Mouse (Mus musculus): ENCODE measurements around the gene Olfr213. TPM values are rescaled to one million over a fixed set of nuclear protein-coding genes. Genes with fewer than 3 reads are reported as not detected.
"Not testable (repeated sequence)": the region's sequence is repeated elsewhere in the genome, so short reads cannot be mapped to it uniquely, and the experiment has no call there.

Gene Olfr213
- not detected in 2 replicates for polyA plus RNA-seq (2014; fragmentation: Nextera tagmentation; extraction: Ambion mirVana)

- Histone ChIP-seq H3K36me3 (ENCODE audit: control insufficient read depth, insufficient read depth, low read length) (no peaks in the 10 kb centered on the region), H3K27ac (replicated peaks; ENCODE audit: low read depth, low read length) (no peak within 1 kb of the TSS), H3K4me2 (ENCODE audit: low read depth, severe bottlenecking) (no peak within 1 kb of the TSS), H3K4me3 (ENCODE audit: low read depth, low read length) (no peak within 1 kb of the TSS), H3K4me1 (ENCODE audit: control insufficient read depth, insufficient read depth, low read length) (no peaks in the 10 kb centered on the region), H3K9ac (ENCODE audit: low read length) (no peak within 1 kb of the TSS), H3K9me3 (ENCODE audit: control insufficient read depth, low read length) (no peaks in the 10 kb centered on the region), H3K27me3 (ENCODE audit: control insufficient read depth, insufficient read depth, low read length) (no peaks in the 10 kb centered on the region)
- ATAC-seq (ENCODE audit: insufficient number of reproducible peaks, low FRiP score, low TSS enrichment, low read depth) (no peak), DNase-seq (ENCODE audit: low spot score) (no peak)
- WGBS = 90% methylated on average over 1 of the region's 1 CpGs
These were observed at the start of gene Olfr213 for GRCm38 (mm10) chr6:116538156-116538555. Olfr213 (plus strand) TSS chr6:116538456.

- H3K4me3 ChIP-seq (ENCODE audit: low read depth, low read length) = no peak within 1 kb of the TSS
- no peaks in the 10 kb centered on the region for H3K9me3 ChIP-seq (ENCODE audit: control insufficient read depth, low read length)
- no peak within 1 kb of the TSS for H3K4me2 ChIP-seq (ENCODE audit: low read depth, severe bottlenecking)
- no peaks in the 10 kb centered on the region for H3K4me1 ChIP-seq (ENCODE audit: control insufficient read depth, insufficient read depth, low read length)
- ATAC-seq (ENCODE audit: insufficient number of reproducible peaks, low FRiP score, low TSS enrichment, low read depth) (no peak), DNase-seq (ENCODE audit: low spot score) (no peak)
- no peak within 1 kb of the TSS for H3K27ac ChIP-seq (replicated peaks; ENCODE audit: low read depth, low read length)
- H3K27me3 ChIP-seq (ENCODE audit: control insufficient read depth, insufficient read depth, low read length) = no peaks in the 10 kb centered on the region
- no peak within 1 kb of the TSS for H3K9ac ChIP-seq (ENCODE audit: low read length)
- no peaks in the 10 kb centered on the region for H3K36me3 ChIP-seq (ENCODE audit: control insufficient read depth, insufficient read depth, low read length)
- 71% methylated on average over 4 of the region's 4 CpGs for WGBS
These were observed 49.5 kb upstream of the Olfr213 start, which contains the start of gene Olfr211 for GRCm38 (mm10) chr6:116488791-116489190. Olfr211 (plus strand) TSS chr6:116489091.

GRCm38 (mm10) chr6:116493742-116494141, 44.5 kb upstream of the Olfr213 start:
- Histone ChIP-seq H3K36me3 (ENCODE audit: control insufficient read depth, insufficient read depth, low read length) (no peaks in the 10 kb centered on the region), H3K27me3 (ENCODE audit: control insufficient read depth, insufficient read depth, low read length) (no peaks in the 10 kb centered on the region), H3K4me2 (ENCODE audit: low read depth, severe bottlenecking) (no peak overlapping the region), H3K9me3 (ENCODE audit: control insufficient read depth, low read length) (no peaks in the 10 kb centered on the region), H3K4me3 (ENCODE audit: low read depth, low read length) (no peak overlapping the region), H3K4me1 (ENCODE audit: control insufficient read depth, insufficient read depth, low read length) (no peaks in the 10 kb centered on the region), H3K27ac (replicated peaks; ENCODE audit: low read depth, low read length) (no peak overlapping the region), H3K9ac (ENCODE audit: low read length) (no peak overlapping the region)
- ATAC-seq (ENCODE audit: insufficient number of reproducible peaks, low FRiP score, low TSS enrichment, low read depth) = no peak
- no peak for DNase-seq (ENCODE audit: low spot score)
- 88% methylated on average over 5 of the region's 5 CpGs for WGBS

- Histone ChIP-seq H3K27ac (replicated peaks; ENCODE audit: low read depth, low read length) (no peak overlapping the region), H3K4me2 (ENCODE audit: low read depth, severe bottlenecking) (no peak overlapping the region), H3K27me3 (ENCODE audit: control insufficient read depth, insufficient read depth, low read length) (no peaks in the 10 kb centered on the region), H3K9me3 (ENCODE audit: control insufficient read depth, low read length) (no peaks in the 10 kb centered on the region), H3K4me3 (ENCODE audit: low read depth, low read length) (no peak overlapping the region), H3K4me1 (ENCODE audit: control insufficient read depth, insufficient read depth, low read length) (no peaks in the 10 kb centered on the region), H3K36me3 (ENCODE audit: control insufficient read depth, insufficient read depth, low read length) (no peaks in the 10 kb centered on the region), H3K9ac (ENCODE audit: low read length) (no peak overlapping the region)
- 80% methylated on average over 1 of the region's 1 CpGs for WGBS
- DNase-seq (ENCODE audit: low spot score) (no peak), ATAC-seq (ENCODE audit: insufficient number of reproducible peaks, low FRiP score, low TSS enrichment, low read depth) (no peak)
These were observed 42.3 kb upstream of the Olfr213 start for GRCm38 (mm10) chr6:116495960-116496359.

GRCm38 (mm10) chr6:116506302-116507003, 31.8 kb upstream of the Olfr213 start, which contains the start of gene Olfr212:
Olfr212 (plus strand) TSS chr6:116506516.
- ATAC-seq (ENCODE audit: insufficient number of reproducible peaks, low FRiP score, low TSS enrichment, low read depth); H3K27ac ChIP-seq (replicated peaks; ENCODE audit: low read depth, low read length); H3K36me3 ChIP-seq (ENCODE audit: control insufficient read depth, insufficient read depth, low read length); H3K9me3 ChIP-seq (ENCODE audit: control insufficient read depth, low read length); H3K4me3 ChIP-seq (ENCODE audit: low read depth, low read length); DNase-seq (ENCODE audit: low spot score); H3K4me1 ChIP-seq (ENCODE audit: control insufficient read depth, insufficient read depth, low read length); H3K9ac ChIP-seq (ENCODE audit: low read length); H3K27me3 ChIP-seq (ENCODE audit: control insufficient read depth, insufficient read depth, low read length); H3K4me2 ChIP-seq (ENCODE audit: low read depth, severe bottlenecking): not testable (repeated sequence)
- WGBS = 89% methylated on average over 19 of the region's 20 CpGs

- no peak overlapping the region for H3K9ac ChIP-seq (ENCODE audit: low read length)
- DNase-seq (ENCODE audit: low spot score) = no peak
- no peak overlapping the region for H3K27ac ChIP-seq (replicated peaks; ENCODE audit: low read depth, low read length)
- no peak overlapping the region for H3K4me2 ChIP-seq (ENCODE audit: low read depth, severe bottlenecking)
- H3K9me3 ChIP-seq (ENCODE audit: control insufficient read depth, low read length) = no peaks in the 10 kb centered on the region
- no peaks in the 10 kb centered on the region for H3K36me3 ChIP-seq (ENCODE audit: control insufficient read depth, insufficient read depth, low read length)
- H3K27me3 ChIP-seq (ENCODE audit: control insufficient read depth, insufficient read depth, low read length) = no peaks in the 10 kb centered on the region
- H3K4me3 ChIP-seq (ENCODE audit: low read depth, low read length) = no peak overlapping the region
- no peaks in the 10 kb centered on the region for H3K4me1 ChIP-seq (ENCODE audit: control insufficient read depth, insufficient read depth, low read length)
- no peak for ATAC-seq (ENCODE audit: insufficient number of reproducible peaks, low FRiP score, low TSS enrichment, low read depth)
These were observed 23.4 kb upstream of the Olfr213 start for GRCm38 (mm10) chr6:116514832-116515231.

- H3K9me3 ChIP-seq (ENCODE audit: control insufficient read depth, low read length) = no peaks in the 10 kb centered on the region
- no peaks in the 10 kb centered on the region for H3K4me1 ChIP-seq (ENCODE audit: control insufficient read depth, insufficient read depth, low read length)
- DNase-seq (ENCODE audit: low spot score) = no peak
- H3K36me3 ChIP-seq (ENCODE audit: control insufficient read depth, insufficient read depth, low read length) = no peaks in the 10 kb centered on the region
- H3K4me3 ChIP-seq (ENCODE audit: low read depth, low read length) = no peak overlapping the region
- ATAC-seq (ENCODE audit: insufficient number of reproducible peaks, low FRiP score, low TSS enrichment, low read depth) = no peak
- H3K9ac ChIP-seq (ENCODE audit: low read length) = no peak overlapping the region
- H3K27me3 ChIP-seq (ENCODE audit: control insufficient read depth, insufficient read depth, low read length) = no peaks in the 10 kb centered on the region
- H3K4me2 ChIP-seq (ENCODE audit: low read depth, severe bottlenecking) = no peak overlapping the region
- H3K27ac ChIP-seq (replicated peaks; ENCODE audit: low read depth, low read length) = no peak overlapping the region
- WGBS = 90% methylated on average over 2 of the region's 2 CpGs
These were observed 4.2 kb downstream of the Olfr213 start for GRCm38 (mm10) chr6:116542500-116542899.

- DNase-seq (ENCODE audit: low spot score); H3K4me3 ChIP-seq (ENCODE audit: low read depth, low read length); H3K27ac ChIP-seq (replicated peaks; ENCODE audit: low read depth, low read length); H3K27me3 ChIP-seq (ENCODE audit: control insufficient read depth, insufficient read depth, low read length); H3K9me3 ChIP-seq (ENCODE audit: control insufficient read depth, low read length); ATAC-seq (ENCODE audit: insufficient number of reproducible peaks, low FRiP score, low TSS enrichment, low read depth); H3K4me1 ChIP-seq (ENCODE audit: control insufficient read depth, insufficient read depth, low read length); H3K4me2 ChIP-seq (ENCODE audit: low read depth, severe bottlenecking); H3K36me3 ChIP-seq (ENCODE audit: control insufficient read depth, insufficient read depth, low read length); H3K9ac ChIP-seq (ENCODE audit: low read length): not testable (repeated sequence)
- WGBS = 98% methylated on average over 11 of the region's 11 CpGs
These were observed 12.6 kb downstream of the Olfr213 start, which contains the start of gene Gm5580 for GRCm38 (mm10) chr6:116550841-116551240. Gm5580 (plus strand) TSS chr6:116551141.

- Histone ChIP-seq H3K9ac (ENCODE audit: low read length) (no peak within 1 kb of the TSS), H3K9me3 (ENCODE audit: control insufficient read depth, low read length) (no peaks in the 10 kb centered on the region), H3K4me3 (ENCODE audit: low read depth, low read length) (no peak within 1 kb of the TSS), H3K4me2 (ENCODE audit: low read depth, severe bottlenecking) (no peak within 1 kb of the TSS), H3K27me3 (ENCODE audit: control insufficient read depth, insufficient read depth, low read length) (no peaks in the 10 kb centered on the region), H3K36me3 (ENCODE audit: control insufficient read depth, insufficient read depth, low read length) (no peaks in the 10 kb centered on the region), H3K27ac (replicated peaks; ENCODE audit: low read depth, low read length) (no peak within 1 kb of the TSS), H3K4me1 (ENCODE audit: control insufficient read depth, insufficient read depth, low read length) (no peaks in the 10 kb centered on the region)
- no peak for DNase-seq (ENCODE audit: low spot score)
- 89% methylated on average over 1 of the region's 1 CpGs for WGBS
- ATAC-seq (ENCODE audit: insufficient number of reproducible peaks, low FRiP score, low TSS enrichment, low read depth) = no peak
These were observed 15.7 kb downstream of the Olfr213 start, which contains the start of gene Olfr214 for GRCm38 (mm10) chr6:116553935-116554334. Olfr214 (plus strand) TSS chr6:116554235.
